Mouse (Mus musculus) heart, adult 18-20 months (tissue): ENCODE results near the gene Serping1. TPM values are rescaled to one million over a fixed set of nuclear protein-coding genes. Genes with fewer than 3 reads are reported as not detected.

Experiments used
- DNase-seq, 2 experiments: peaks; one replicate each; pipeline ENCODE4 v3.0.0; 2021 to 2022; ENCODE audit warnings: mixed read lengths in 1 of 2
- total RNA-seq, 2 experiments: library from RNA; stranded (reverse); gene quantifications; 2 replicates each; pipeline ENCODE4 v1.2.3; 2021

Gene Serping1
- total RNA-seq, 2 experiments from 2014 or later = 64.0 to 71.6 TPM

GRCm38 (mm10) chr2:84783315-84783714, 8.1 kb upstream of the Serping1 start:
- no peak for DNase-seq

GRCm38 (mm10) chr2:84779210-84779609, 4.0 kb upstream of the Serping1 start:
- DNase-seq = peak; percentile 19 to 24

GRCm38 (mm10) chr2:84777706-84778105, 2.5 kb upstream of the Serping1 start:
- DNase-seq = no peak

- peak; percentile 61 to 66 for DNase-seq
These were observed 421 bp upstream of the Serping1 start for GRCm38 (mm10) chr2:84775665-84776064.

GRCm38 (mm10) chr2:84774751-84775150, 493 bp downstream of the Serping1 start:
- peak; percentile 85 to 94 for DNase-seq

DNA sequence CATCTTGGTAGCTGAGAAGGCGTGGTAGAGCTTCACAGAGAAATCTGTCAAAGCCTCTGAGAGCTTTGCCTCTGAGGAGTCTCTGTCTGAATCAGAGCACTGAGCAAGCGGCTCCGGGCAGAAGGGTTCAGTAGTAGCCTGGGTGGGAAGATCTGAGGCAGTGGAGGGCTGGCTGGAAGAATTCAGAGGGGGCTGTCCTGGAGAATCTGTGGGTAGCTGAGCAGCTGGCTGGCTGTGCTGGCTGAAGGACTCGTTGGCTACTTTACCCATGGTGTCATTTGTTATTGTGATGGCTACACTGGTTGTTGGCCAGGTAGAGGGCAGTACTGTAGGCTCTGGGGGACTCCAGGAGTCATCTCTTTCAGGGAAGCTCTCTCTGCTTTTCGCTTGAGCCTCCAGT, 2.0 kb downstream of the Serping1 start:
- DNase-seq = peak; percentile 16 to 30

DNA sequence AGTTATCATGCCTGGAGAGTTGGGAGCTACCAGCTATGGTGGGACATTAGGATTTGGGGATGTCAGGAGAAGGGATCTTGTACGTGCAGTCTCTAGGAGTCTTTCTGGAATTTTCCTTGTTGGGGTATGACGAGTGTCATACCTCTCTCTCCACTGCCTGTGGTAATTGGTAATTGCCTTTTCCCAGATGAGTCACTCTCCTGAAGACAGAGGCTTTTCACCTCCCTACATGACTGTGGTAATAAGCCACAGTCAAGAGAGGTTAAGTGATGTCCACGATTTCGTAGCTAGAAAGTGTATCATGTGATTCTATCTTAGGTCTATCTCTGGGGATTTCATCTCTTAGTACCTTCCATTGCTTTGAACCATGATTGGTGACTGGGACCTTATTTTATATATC, 2.8 kb downstream of the Serping1 start:
- DNase-seq = no peak

- DNase-seq = peak; percentile 74 to 79
These were observed 4.7 kb downstream of the Serping1 start for GRCm38 (mm10) chr2:84770501-84770900.

- DNase-seq = no peak
These were observed 12.4 kb downstream of the Serping1 start for GRCm38 (mm10) chr2:84762818-84763217.

GRCm38 (mm10) chr2:84762295-84762694, 12.9 kb downstream of the Serping1 start:
- no peak for DNase-seq

DNA sequence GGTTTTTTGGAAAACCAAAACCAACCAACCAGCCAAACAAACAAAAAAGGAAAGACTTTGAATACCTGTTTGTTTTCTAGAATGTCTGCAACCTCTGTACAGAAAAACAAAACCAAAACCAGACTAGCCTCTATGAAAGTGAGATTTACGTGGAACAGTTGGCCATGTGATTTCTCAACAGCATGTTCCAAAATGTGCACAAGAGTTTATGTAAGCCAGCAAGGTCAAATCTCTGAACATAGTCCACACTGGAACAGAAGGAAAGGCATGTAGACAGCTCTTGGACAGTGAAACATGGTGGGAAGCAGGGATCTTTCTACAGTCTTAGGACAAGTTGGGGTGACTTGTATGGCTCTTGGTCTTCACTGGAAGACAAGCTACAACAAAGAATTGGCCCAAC, 13.4 kb downstream of the Serping1 start:
- DNase-seq = no peak

- DNase-seq = no peak
These were observed 13.9 kb downstream of the Serping1 start for GRCm38 (mm10) chr2:84761309-84761708.

DNA sequence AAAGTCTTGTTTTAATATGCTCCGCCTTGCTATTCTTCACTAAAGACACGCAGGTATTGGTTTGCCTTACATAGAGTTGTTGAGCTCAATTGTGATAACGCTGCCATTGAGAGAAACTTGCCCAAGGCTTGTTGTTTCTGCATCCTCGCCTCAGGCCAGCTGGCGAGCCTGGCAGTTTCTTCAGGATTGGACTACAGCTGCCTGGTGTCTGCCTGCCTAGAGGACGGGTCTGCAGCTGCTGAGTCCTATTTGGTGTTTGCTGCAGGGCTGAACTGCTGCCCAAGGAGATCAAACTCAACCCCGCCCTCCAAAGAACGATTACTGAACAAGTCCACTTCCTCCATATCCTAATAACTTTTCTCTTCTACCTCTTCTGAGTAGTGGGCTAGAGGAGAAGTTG, 14.5 kb downstream of the Serping1 start:
- DNase-seq = no peak

- DNase-seq = peak; percentile 42 to 77
These were observed 16.6 kb downstream of the Serping1 start for GRCm38 (mm10) chr2:84758542-84759127.

DNA sequence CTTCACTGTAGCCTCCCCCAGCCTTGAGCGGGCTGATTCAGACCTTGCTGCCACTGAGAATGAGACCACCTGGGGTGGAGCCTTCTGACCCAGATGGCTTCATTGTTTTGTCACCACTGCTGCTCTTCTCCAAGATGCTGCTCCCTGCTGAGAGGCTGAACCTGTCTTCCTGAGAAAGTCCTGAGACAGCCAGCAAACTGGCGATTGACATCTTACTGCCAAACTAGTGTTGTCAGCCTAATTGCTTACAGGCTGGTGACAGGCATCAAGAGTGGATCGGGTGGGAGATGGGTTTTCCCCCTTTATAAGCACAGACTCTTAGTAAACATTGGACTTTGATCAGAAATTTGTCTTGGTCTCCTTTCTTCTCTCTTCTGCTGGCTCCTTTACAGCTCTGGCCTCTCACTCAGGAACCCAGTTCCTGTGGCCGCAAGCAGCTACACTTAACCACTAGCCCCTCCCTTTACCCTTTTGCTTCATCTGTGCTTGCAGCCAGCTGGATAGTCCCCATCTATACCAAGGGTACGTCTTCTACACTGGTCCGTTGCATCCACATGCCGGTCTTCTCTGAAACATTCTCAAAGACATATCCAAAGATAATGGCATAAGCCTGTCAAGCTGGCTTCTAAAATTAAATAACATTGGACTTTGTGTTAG, 18.1 kb downstream of the Serping1 start:
- DNase-seq = no peak

DNA sequence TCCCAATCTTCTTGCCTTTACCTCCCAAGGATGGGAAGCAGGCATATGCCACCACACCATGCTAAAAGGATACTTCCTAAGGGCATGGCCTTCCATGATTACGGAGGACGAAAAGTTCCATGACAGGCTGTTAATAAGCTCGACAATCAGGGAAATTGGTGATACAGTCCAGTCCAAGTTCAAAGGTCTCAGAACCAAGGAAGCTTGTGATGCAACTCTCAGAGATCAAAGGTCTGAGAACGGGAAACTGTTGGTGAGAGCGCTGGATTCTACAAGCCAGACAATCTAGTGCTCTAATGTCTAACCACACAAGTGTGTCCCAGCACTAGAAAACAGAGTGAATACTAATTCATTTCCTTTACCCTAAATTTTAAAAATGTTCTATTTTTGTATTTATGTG, 19.0 kb downstream of the Serping1 start:
- no peak for DNase-seq

DNA sequence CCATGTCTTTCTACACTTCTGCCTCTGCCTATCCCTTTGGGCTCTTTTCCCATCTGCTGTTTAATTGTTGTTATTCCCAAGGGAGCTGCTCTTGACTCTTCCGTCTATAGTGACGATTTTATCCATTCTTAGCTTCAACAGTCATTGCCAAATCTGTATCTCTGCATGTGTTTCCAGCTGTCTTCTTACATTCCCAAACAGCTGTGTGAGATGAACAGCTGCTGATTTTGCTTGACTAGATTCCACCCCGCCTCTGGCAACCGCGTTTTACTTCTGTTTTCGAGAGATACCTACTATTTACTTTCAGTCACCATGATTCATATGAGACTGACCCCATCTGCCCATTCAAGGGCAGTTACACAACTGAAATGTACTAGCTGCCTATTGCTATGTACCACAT, 25.1 kb downstream of the Serping1 start:
- peak; percentile 52 to 61 for DNase-seq

DNA sequence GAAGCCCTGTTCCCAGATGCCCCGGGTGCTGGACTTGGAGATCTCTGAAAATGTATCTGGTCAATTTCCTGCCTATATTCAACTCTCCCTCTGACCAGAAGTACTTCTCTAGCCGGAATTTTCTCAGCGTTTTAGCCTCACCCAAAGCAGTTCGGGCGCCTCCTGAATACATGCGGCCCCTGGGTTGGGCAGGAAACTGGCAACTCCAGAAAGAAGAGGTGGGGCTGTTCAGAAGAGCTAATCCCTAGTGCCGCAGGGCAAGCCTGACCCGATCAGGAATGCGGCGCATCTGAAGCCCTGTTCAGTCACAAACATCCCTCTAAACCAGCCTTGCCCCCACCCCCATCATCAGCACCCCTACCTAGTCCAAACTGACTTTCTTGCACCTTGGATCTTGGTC, 31.1 kb downstream of the Serping1 start:
- no peak for DNase-seq

GRCm38 (mm10) chr2:84743561-84743960, 31.7 kb downstream of the Serping1 start, which contains the start of gene Gm19426:
TSS of gene Gm19426 (minus strand) at chr2:84743655.
- peak; percentile 65 to 72 for DNase-seq

GRCm38 (mm10) chr2:84742451-84743283, 32.6 kb downstream of the Serping1 start:
- peak in 1 of 2 experiments; percentile 11 for DNase-seq

DNA sequence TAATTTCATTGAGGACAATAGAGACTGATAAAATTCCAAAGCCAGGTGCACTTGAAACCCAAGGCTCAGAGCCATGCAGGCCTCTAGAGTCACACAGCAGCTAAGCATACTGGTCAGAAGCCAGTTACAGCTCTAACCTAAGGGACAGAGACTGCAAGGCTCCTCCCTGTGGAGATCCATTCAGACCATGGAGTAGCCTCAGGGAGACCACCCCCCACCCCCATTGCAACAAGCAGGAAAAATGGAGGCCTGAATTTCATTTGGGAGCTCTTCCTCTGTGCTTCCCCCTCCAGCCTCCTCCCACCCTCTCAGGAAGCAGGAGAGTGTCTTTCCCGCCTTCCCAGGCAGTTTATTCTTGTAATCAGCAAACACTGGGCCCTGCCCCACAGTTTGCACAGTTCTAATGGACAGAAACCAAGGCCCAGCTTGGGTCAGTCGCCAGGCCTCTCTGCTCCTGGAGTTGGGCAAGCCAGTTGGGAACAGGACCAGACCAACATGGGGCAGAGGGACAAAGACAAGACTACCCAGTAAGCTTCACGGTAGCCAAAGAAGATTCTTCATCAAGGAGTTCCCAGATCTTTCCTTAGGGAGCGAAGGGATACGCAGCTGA, 33.3 kb downstream of the Serping1 start:
- peak in 1 of 2 experiments; percentile 15 for DNase-seq

DNA sequence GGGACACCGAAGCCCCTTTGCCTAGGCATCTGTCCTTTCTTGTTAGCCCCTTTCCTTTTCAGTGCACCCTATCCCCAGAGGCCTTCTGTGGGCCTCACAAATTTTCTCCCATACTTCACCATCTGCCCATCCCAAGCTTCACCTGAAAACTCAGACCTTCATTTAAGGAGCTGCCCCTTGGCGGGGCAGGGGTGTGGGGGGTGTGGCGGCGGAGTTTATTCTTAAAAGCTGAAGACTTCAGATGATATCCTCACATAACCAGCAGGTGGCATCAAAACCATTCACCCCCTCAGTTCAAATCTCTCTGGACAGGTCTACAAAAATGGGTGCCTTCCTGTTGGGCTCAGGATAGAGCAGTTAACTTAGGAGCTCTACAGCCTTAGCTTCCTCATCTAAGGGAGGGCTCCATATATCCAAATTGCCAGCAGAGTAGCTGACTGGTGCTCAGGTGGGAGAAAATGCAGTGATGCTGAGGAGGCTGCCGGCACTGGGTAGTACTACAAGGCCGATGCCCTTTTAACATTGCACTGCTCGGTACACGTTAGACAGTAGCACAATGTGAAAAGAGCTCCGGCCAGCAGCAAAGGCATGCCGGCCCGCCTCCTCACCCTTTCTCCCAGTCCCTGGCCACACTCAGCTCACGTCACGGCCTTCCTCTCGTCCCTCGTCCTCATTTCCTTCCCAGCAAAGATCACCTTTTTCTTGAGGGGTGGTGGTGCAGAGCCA, 34.5 kb downstream of the Serping1 start:
- peak in 1 of 2 experiments; percentile 18 for DNase-seq
